Mouse (Mus musculus): ENCODE measurements around the gene Rflnb. TPM values are rescaled to one million over a fixed set of nuclear protein-coding genes. Genes with fewer than 3 reads are reported as not detected.

The Rflnb gene
- polyA plus RNA-seq (2015; fragmentation: Nextera tagmentation; extraction: Ambion mirVana) = 12.1 and 13.6 TPM in 2 replicates

- peak; percentile 83 for ATAC-seq (ENCODE audit: low read depth)
- H3K4me3 ChIP-seq = peak within 1 kb of the TSS; percentile 61
- no peaks in the 10 kb centered on the region for H3K9me3 ChIP-seq
- no peaks in the 10 kb centered on the region for H3K36me3 ChIP-seq
- no peak within 1 kb of the TSS for H3K27ac ChIP-seq (replicated peaks)
- WGBS = under 1% methylated on average over 88 of the region's 112 CpGs
- H3K9ac ChIP-seq = peak within 1 kb of the TSS; percentile 70
- H3K4me1 ChIP-seq (replicated peaks) = peaks cover 21% of the 10 kb centered on the region; the same call in 1 of the 2 replicates
- H3K27me3 ChIP-seq = peaks cover 23% of the 10 kb centered on the region
- H3K4me2 ChIP-seq = peak within 1 kb of the TSS; percentile 92
Measured at GRCm38 (mm10) chr11:76027139-76028071, at the start of gene Rflnb. TSS of gene Rflnb (minus strand) at chr11:76027782.

GRCm38 (mm10) chr11:76077341-76077740, 49.8 kb upstream of the Rflnb start:
- Histone ChIP-seq H3K27me3 (no peaks in the 10 kb centered on the region), H3K27ac (replicated peaks) (no peak overlapping the region), H3K4me3 (no peak overlapping the region), H3K4me2 (no peak overlapping the region), H3K9me3 (no peaks in the 10 kb centered on the region), H3K9ac (no peak overlapping the region), H3K36me3 (peaks cover 79% of the 10 kb centered on the region), H3K4me1 (replicated peaks) (no peaks in the 10 kb centered on the region)
- ATAC-seq (ENCODE audit: low read depth) = no peak
- WGBS = 87% methylated on average over 6 of the region's 6 CpGs

DNA sequence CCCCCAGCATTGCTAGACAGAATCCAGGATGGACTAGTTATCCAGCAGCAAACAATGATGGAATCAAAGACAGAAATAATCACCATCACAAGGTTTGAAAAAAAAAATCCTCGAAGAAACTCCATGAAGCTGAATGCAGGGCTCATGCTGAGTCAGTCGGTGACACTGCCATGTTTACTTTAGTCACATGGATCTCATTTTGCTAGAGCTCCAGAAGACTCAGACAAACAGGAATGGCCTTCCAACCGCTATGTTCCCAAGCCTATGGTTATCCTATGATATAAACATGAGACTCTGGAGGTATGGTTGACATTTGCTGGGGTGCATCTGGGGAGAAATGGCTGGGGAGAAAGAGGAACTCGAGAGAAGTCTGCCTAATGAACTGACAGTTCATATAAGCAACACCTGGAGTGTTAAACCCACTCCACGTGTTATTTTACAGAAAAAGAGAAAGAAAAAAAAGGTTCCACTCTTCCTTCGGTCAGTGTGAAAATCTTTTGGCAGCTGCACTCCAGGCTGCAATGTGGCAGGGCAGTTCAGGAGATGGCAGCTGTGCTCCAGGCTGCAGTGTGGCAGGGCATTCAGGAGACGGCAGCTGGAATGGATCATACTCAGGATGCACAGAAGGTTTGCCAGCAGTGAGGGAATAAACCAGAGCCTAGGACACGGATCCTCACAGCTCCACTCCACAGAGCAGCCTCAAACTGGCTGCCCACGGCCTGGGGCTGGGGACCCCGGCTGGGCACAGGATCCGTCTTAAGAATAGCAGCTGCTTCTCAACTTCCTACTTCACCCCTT, 46.9 kb upstream of the Rflnb start:
- no peak overlapping the region for H3K4me2 ChIP-seq
- H3K27me3 ChIP-seq = no peaks in the 10 kb centered on the region
- H3K4me1 ChIP-seq (replicated peaks) = no peaks in the 10 kb centered on the region
- H3K36me3 ChIP-seq = peaks cover 63% of the 10 kb centered on the region
- H3K9ac ChIP-seq = no peak overlapping the region
- H3K9me3 ChIP-seq = no peaks in the 10 kb centered on the region
- 70% methylated on average over 11 of the region's 11 CpGs for WGBS
- no peak for ATAC-seq (ENCODE audit: low read depth)
- no peak overlapping the region for H3K27ac ChIP-seq (replicated peaks)
- no peak overlapping the region for H3K4me3 ChIP-seq

DNA sequence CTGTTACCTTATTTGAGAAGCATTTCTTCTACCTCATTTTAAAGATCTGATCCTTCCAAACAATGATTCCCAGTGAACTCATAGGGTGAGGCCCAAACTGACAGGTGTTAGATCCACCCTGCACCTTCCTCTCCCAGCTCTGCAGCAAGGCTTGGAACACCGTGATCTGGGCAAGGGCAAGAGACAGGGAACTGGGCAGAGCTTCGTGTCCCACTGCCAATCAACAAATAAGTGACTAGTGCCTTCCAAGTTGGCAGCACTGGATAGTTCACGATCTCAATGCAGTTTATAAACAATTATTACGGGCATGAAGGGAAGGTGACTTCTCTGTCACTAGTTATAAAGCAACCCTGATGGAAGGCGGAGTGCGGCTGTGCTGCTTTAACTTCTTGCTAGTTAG, 42.2 kb upstream of the Rflnb start:
- ATAC-seq (ENCODE audit: low read depth) = no peak
- Histone ChIP-seq H3K27me3 (no peaks in the 10 kb centered on the region), H3K36me3 (peaks cover 43% of the 10 kb centered on the region), H3K9me3 (no peaks in the 10 kb centered on the region), H3K27ac (replicated peaks) (no peak overlapping the region), H3K9ac (no peak overlapping the region), H3K4me2 (no peak overlapping the region), H3K4me3 (no peak overlapping the region), H3K4me1 (replicated peaks) (0 out of 2 replicates have a peak, but pooled peaks cover 10% of the 10 kb centered on the region)
- 93% methylated on average over 6 of the region's 6 CpGs for WGBS

DNA sequence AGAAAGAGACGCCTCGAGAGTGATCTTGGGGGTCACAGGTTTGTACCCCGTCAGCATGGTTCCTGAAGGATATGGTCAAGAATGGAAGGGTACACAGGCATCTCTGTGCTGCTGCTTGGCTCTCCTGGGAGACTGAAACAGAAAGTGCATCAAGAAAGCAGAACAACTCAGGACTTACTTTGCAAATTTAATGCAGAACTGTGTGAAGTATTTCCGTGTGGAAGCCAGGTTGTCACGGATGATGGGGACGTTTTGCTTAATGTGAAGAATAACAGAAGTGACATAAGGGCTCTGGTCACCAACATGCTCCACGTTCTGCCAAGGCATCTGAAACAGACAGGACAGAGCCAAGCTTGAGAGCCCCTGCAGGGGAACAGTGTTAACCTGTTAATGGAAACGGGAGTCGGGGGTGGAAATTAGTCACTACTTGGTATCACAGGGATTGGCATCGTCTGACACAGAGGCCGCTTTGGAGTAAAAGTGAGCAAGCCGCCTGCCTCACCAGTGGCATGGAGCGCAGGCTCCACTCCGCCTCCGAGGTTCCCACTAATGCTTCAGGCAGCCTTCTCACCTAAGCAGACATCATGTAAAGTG, 39.1 kb upstream of the Rflnb start:
- peaks cover 44% of the 10 kb centered on the region for H3K36me3 ChIP-seq
- no peak overlapping the region for H3K4me3 ChIP-seq
- H3K4me2 ChIP-seq = no peak overlapping the region
- H3K4me1 ChIP-seq (replicated peaks) = 0 out of 2 replicates have a peak, but pooled peaks cover 10% of the 10 kb centered on the region
- no peaks in the 10 kb centered on the region for H3K27me3 ChIP-seq
- H3K9ac ChIP-seq = no peak overlapping the region
- no peak for ATAC-seq (ENCODE audit: low read depth)
- 87% methylated on average over 15 of the region's 15 CpGs for WGBS
- H3K9me3 ChIP-seq = no peaks in the 10 kb centered on the region
- no peak overlapping the region for H3K27ac ChIP-seq (replicated peaks)

- no peaks in the 10 kb centered on the region for H3K9me3 ChIP-seq
- ATAC-seq (ENCODE audit: low read depth) = no peak
- H3K4me2 ChIP-seq = no peak overlapping the region
- 0 out of 2 replicates have a peak, but pooled peaks cover 10% of the 10 kb centered on the region for H3K4me1 ChIP-seq (replicated peaks)
- no peak overlapping the region for H3K9ac ChIP-seq
- no peak overlapping the region for H3K4me3 ChIP-seq
- WGBS = 58% methylated on average over 9 of the region's 9 CpGs
- peaks cover 47% of the 10 kb centered on the region for H3K36me3 ChIP-seq
- H3K27ac ChIP-seq (replicated peaks) = no peak overlapping the region
- no peaks in the 10 kb centered on the region for H3K27me3 ChIP-seq
Measured at GRCm38 (mm10) chr11:76065521-76066095, 38.0 kb upstream of the Rflnb start.

DNA sequence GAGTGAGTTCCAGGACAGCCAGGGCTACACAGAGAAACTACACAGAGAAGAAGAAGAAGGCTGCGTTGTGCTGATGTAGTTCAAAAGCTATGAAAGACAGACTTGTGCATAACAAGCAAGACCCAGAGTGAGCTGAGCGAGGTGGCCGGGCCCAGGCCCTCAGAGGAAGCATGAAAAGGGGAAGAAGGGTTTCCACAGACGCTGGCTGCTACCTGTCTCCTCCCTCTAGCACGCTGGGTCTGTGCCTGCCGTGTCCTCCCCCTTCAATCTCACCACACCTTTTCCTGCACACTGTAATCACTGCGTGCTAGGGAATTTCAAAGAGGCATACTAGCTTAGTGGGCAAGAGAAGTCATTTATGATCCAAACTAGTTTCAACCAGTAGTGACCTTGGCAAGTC, 36.8 kb upstream of the Rflnb start:
- no peak overlapping the region for H3K27ac ChIP-seq (replicated peaks)
- WGBS = 89% methylated on average over 7 of the region's 7 CpGs
- peaks cover 12% of the 10 kb centered on the region for H3K4me1 ChIP-seq (replicated peaks)
- peaks cover 48% of the 10 kb centered on the region for H3K36me3 ChIP-seq
- H3K9ac ChIP-seq = no peak overlapping the region
- no peak for ATAC-seq (ENCODE audit: low read depth)
- H3K27me3 ChIP-seq = no peaks in the 10 kb centered on the region
- no peak overlapping the region for H3K4me3 ChIP-seq
- H3K9me3 ChIP-seq = no peaks in the 10 kb centered on the region
- no peak overlapping the region for H3K4me2 ChIP-seq

GRCm38 (mm10) chr11:76060906-76061305, 33.3 kb upstream of the Rflnb start:
- no peak overlapping the region for H3K4me2 ChIP-seq
- H3K9me3 ChIP-seq = no peaks in the 10 kb centered on the region
- H3K9ac ChIP-seq = no peak overlapping the region
- no peaks in the 10 kb centered on the region for H3K27me3 ChIP-seq
- no peak overlapping the region for H3K4me3 ChIP-seq
- peaks cover 16% of the 10 kb centered on the region for H3K4me1 ChIP-seq (replicated peaks)
- H3K36me3 ChIP-seq = peaks cover 38% of the 10 kb centered on the region
- no peak overlapping the region for H3K27ac ChIP-seq (replicated peaks)
- 89% methylated on average over 2 of the region's 2 CpGs for WGBS
- ATAC-seq (ENCODE audit: low read depth) = no peak

GRCm38 (mm10) chr11:76059971-76060370, 32.4 kb upstream of the Rflnb start:
- peaks cover 37% of the 10 kb centered on the region for H3K36me3 ChIP-seq
- 75% methylated on average over 7 of the region's 7 CpGs for WGBS

GRCm38 (mm10) chr11:76056487-76056886, 28.9 kb upstream of the Rflnb start:
- Histone ChIP-seq H3K27me3 (no peaks in the 10 kb centered on the region), H3K4me3 (no peak overlapping the region), H3K36me3 (peaks cover 13% of the 10 kb centered on the region), H3K4me1 (replicated peaks) (peaks cover 13% of the 10 kb centered on the region), H3K9me3 (no peaks in the 10 kb centered on the region), H3K4me2 (no peak overlapping the region), H3K27ac (replicated peaks) (no peak overlapping the region), H3K9ac (no peak overlapping the region)
- no peak for ATAC-seq (ENCODE audit: low read depth)
- WGBS = 33% methylated on average over 3 of the region's 3 CpGs

More at GRCm38 (mm10) chr11:76059971-76060370, 32.4 kb upstream of the Rflnb start:
- no peak for ATAC-seq (ENCODE audit: low read depth)
- Histone ChIP-seq H3K9ac (no peak overlapping the region), H3K4me2 (no peak overlapping the region), H3K27me3 (no peaks in the 10 kb centered on the region), H3K4me3 (no peak overlapping the region), H3K9me3 (no peaks in the 10 kb centered on the region), H3K4me1 (replicated peaks) (peaks cover 13% of the 10 kb centered on the region), H3K27ac (replicated peaks) (no peak overlapping the region)

DNA sequence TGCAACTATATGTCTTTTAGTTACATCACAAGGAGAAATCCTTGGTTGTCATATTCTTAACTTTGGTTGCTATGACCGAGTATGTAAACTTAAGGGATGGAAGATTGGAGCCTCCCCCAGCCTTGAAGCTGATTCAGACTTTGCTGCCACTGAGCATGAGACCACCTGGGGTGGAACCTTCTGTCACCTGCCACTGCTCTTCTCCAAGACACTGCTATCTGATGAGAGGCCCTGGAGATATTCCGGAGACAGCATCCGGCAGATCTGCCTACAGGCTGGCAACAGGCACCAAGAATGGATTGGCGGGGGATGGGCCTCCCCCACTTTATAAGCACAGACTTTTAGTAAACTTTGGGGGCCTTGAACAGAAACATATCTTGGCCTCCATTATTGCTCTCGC, 24.9 kb upstream of the Rflnb start:
- 94% methylated on average over 5 of the region's 5 CpGs for WGBS
- Histone ChIP-seq H3K9me3 (no peaks in the 10 kb centered on the region), H3K36me3 (peaks cover 2% of the 10 kb centered on the region; the same call in 1 of the 2 replicates), H3K4me3 (no peak overlapping the region), H3K27me3 (no peaks in the 10 kb centered on the region), H3K4me2 (no peak overlapping the region), H3K4me1 (replicated peaks) (no peaks in the 10 kb centered on the region), H3K9ac (no peak overlapping the region), H3K27ac (replicated peaks) (no peak overlapping the region)
- no peak for ATAC-seq (ENCODE audit: low read depth)

Measured in neural tube, embryonic 13.5 days (tissue).